Mouse (Mus musculus) intestine, embryonic 16.5 days (tissue): Measurements from ENCODE around the gene B130006D01Rik. TPM values are rescaled to one million over a fixed set of nuclear protein-coding genes. Genes with fewer than 3 reads are reported as not detected.

Experiments used
- polyA plus RNA-seq: library from polyadenylated mRNA; unstranded; fragments of >200 nt; fragmentation: Nextera tagmentation; extraction: Ambion mirVana; gene quantifications from 2 replicates; pipeline ENCODE4 v1.2.1, GENCODE M21; 2015

B130006D01Rik gene
- polyA plus RNA-seq, 1 experiment from 2014 or later = 0.92 TPM

Other genes with a start within 250 kb of the B130006D01Rik start
- gene Nxph3, start 209.0 kb upstream of the B130006D01Rik start, polyA plus RNA-seq = 0.32 and 0.37 TPM in 2 replicates
- 15.5 and 15.8 TPM in 2 replicates for gene Ngfr, start 135.9 kb upstream of the B130006D01Rik start, polyA plus RNA-seq
- 309 and 324 TPM in 2 replicates for gene Phb, start 56.6 kb upstream of the B130006D01Rik start, polyA plus RNA-seq
- gene Zfp652, start 10.9 kb upstream of the B130006D01Rik start, polyA plus RNA-seq = 14.7 and 16.8 TPM in 2 replicates
- 0.43 and 0.51 TPM in 2 replicates for gene Phospho1, start 100.9 kb downstream of the B130006D01Rik start, polyA plus RNA-seq
- 17.3 and 17.4 TPM in 2 replicates for gene Gngt2, start 113.6 kb downstream of the B130006D01Rik start, polyA plus RNA-seq
- 8.7 and 10.3 TPM in 2 replicates for gene Abi3, start 118.9 kb downstream of the B130006D01Rik start, polyA plus RNA-seq
- gene B4galnt2, start 191.3 kb downstream of the B130006D01Rik start, polyA plus RNA-seq = 41.8 and 44.3 TPM in 2 replicates